Mouse (Mus musculus): ENCODE results near the gene Rack1.

DNA sequence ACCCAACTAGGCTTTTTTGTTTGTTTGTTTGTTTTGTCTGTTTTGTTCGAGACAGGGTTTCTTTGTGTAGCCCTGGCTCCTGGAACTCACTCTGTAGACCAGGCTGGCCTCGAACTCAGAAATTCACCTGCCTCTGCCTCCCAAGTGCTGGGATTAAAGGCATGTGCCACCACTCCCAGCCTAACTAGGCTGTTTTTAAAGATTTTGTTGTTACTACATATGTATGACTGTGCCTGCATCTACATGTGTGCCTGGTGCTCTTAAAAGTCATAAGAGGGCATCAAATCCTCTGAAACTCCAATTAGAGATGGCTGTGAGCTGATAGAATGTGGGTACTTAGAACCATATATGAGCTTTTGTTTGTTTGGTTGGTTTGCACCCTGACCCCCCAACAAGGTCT, 31.1 kb downstream of the Rack1 start:
- TF ChIP-seq EP300 (IDR thresholded peaks at IDR 0.05; ENCODE audit: low read depth) (no peak), CTCF (IDR thresholded peaks at IDR 0.05; ENCODE audit: low read depth) (no peak)

Data from liver, embryonic 14.5 days (tissue).